Mouse (Mus musculus): ENCODE data around the gene Ssbp2. TPM values are rescaled to one million over a fixed set of nuclear protein-coding genes. Genes with fewer than 3 reads are reported as not detected.

Gene Ssbp2
- total and polyA plus RNA-seq, 3 experiments, result 12.6 to 38.4 TPM; not detected in 1

- Histone ChIP-seq H3K79me2 (ENCODE audit: control insufficient read depth, insufficient read depth, low read length, poor library complexity) (no peaks in the 10 kb centered on the region), H3K27me3 (ENCODE audit: control insufficient read depth in 1 of 2, insufficient read depth in 2 of 2, low read length in 2 of 2) (no peaks in the 10 kb centered on the region), H3K9ac (ENCODE audit: control insufficient read depth, low read depth, low read length, poor library complexity, severe bottlenecking) (no peak overlapping the region), H3K36me3 (ENCODE audit: control insufficient read depth in 1 of 2, insufficient read depth in 2 of 2, low read length in 2 of 2) (peaks cover 0 to 14% of the 10 kb centered on the region in 2 experiments; a peak in 2 of 4 replicates), H3K4me1 (ENCODE audit: control insufficient read depth in 1 of 2, insufficient read depth in 2 of 2, low read length in 2 of 2) (peaks cover 7 to 12% of the 10 kb centered on the region in 2 experiments), H3K9me3 (replicated peaks; ENCODE audit: insufficient read depth, low read length) (no peaks in the 10 kb centered on the region), H3K27ac (ENCODE audit: control insufficient read depth, low read depth, low read length) (no peak overlapping the region), H3K4me3 (ENCODE audit: control insufficient read depth in 1 of 2, insufficient read depth in 1 of 2, low read depth in 2 of 2, low read length in 2 of 2) (no peak overlapping the region)
- no peak for TF ChIP-seq ETS1 (IDR thresholded peaks at IDR 0.05; ENCODE audit: low read depth, low read length)
- no peak for TF ChIP-seq MYB (IDR thresholded peaks at IDR 0.05; ENCODE audit: low read depth, low read length)
- no peak for TF ChIP-seq POLR2A (IDR thresholded peaks at IDR 0.05; ENCODE audit: control insufficient read depth in 1 of 2, insufficient read depth in 1 of 2, low read depth in 1 of 2, low read length in 2 of 2, poor library complexity in 1 of 2)
- TF ChIP-seq EP300 (IDR thresholded peaks at IDR 0.05; ENCODE audit: low read depth in 1 of 2, low read length in 2 of 2), result no peak
- no peak for TF ChIP-seq NELFE (IDR thresholded peaks at IDR 0.05; ENCODE audit: low read depth, low read length)
- no peak for TF ChIP-seq NRF1 (IDR thresholded peaks at IDR 0.05; ENCODE audit: insufficient read depth, low read depth, low read length, poor library complexity, severe bottlenecking)
- TF ChIP-seq MAFK (IDR thresholded peaks at IDR 0.05; ENCODE audit: borderline replicate concordance, low read depth, low read length), result no peak
- no peak for TF ChIP-seq MXI1 (IDR thresholded peaks at IDR 0.05; ENCODE audit: low read depth, low read length)
- no peak for TF ChIP-seq GATA1 (IDR thresholded peaks at IDR 0.05; ENCODE audit: low read depth, low read length)
- no peak for TF ChIP-seq MAX (IDR thresholded peaks at IDR 0.05; ENCODE audit: low read length)
- TF ChIP-seq MYC (IDR thresholded peaks at IDR 0.05; ENCODE audit: low read depth, low read length), result no peak
- no peak for TF ChIP-seq RAD21 (IDR thresholded peaks at IDR 0.05; ENCODE audit: low read depth, low read length)
- no peak for TF ChIP-seq GABPA (IDR thresholded peaks at IDR 0.05; ENCODE audit: low read depth, low read length)
- no peak for TF ChIP-seq ZMIZ1 (IDR thresholded peaks at IDR 0.05; ENCODE audit: low read depth, low read length)
- no peak for TF ChIP-seq HCFC1 (IDR thresholded peaks at IDR 0.05; ENCODE audit: low read depth, low read length)
- no peak for TF ChIP-seq SIN3A (IDR thresholded peaks at IDR 0.05; ENCODE audit: low read length)
- no peak for TF ChIP-seq CHD2 (IDR thresholded peaks at IDR 0.05; ENCODE audit: low read length)
- no peak for TF ChIP-seq ELF1 (IDR thresholded peaks at IDR 0.05; ENCODE audit: low read depth, low read length)
- no peak for TF ChIP-seq TAL1 (IDR thresholded peaks at IDR 0.05; ENCODE audit: low read length)
- no peak for TF ChIP-seq UBTF (IDR thresholded peaks at IDR 0.05; ENCODE audit: borderline replicate concordance, insufficient read depth, low read depth, low read length)
- no peak for DNase-seq (ENCODE audit: low read depth, low spot score)
Observed at GRCm38 (mm10) chr13:91631291-91631799, 171.3 kb downstream of the Ssbp2 start.

- Histone ChIP-seq H3K27ac (ENCODE audit: control insufficient read depth, low read depth, low read length) (no peak overlapping the region), H3K27me3 (ENCODE audit: control insufficient read depth in 1 of 2, insufficient read depth in 2 of 2, low read length in 2 of 2) (no peaks in the 10 kb centered on the region), H3K79me2 (ENCODE audit: control insufficient read depth, insufficient read depth, low read length, poor library complexity) (no peaks in the 10 kb centered on the region), H3K9ac (ENCODE audit: control insufficient read depth, low read depth, low read length, poor library complexity, severe bottlenecking) (no peak overlapping the region), H3K4me1 (ENCODE audit: control insufficient read depth in 1 of 2, insufficient read depth in 2 of 2, low read length in 2 of 2) (peaks cover 10 to 19% of the 10 kb centered on the region in 2 experiments), H3K36me3 (ENCODE audit: control insufficient read depth in 1 of 2, insufficient read depth in 2 of 2, low read length in 2 of 2) (peaks cover 0 to 20% of the 10 kb centered on the region in 2 experiments; a peak in 2 of 4 replicates), H3K9me3 (replicated peaks; ENCODE audit: insufficient read depth, low read length) (no peaks in the 10 kb centered on the region), H3K4me3 (ENCODE audit: control insufficient read depth in 1 of 2, insufficient read depth in 1 of 2, low read depth in 2 of 2, low read length in 2 of 2) (no peak overlapping the region)
- TF ChIP-seq BHLHE40 (IDR thresholded peaks at IDR 0.05; ENCODE audit: borderline replicate concordance, low read depth, low read length), result no peak
- TF ChIP-seq UBTF (IDR thresholded peaks at IDR 0.05; ENCODE audit: borderline replicate concordance, insufficient read depth, low read depth, low read length), result no peak
- no peak for TF ChIP-seq NELFE (IDR thresholded peaks at IDR 0.05; ENCODE audit: low read depth, low read length)
- no peak for TF ChIP-seq CTCF (IDR thresholded peaks at IDR 0.05 in 2 of 3, conservative IDR thresholded peaks at IDR 0.05 in 1 of 3; ENCODE audit: control insufficient read depth in 1 of 3, insufficient read depth in 1 of 3, low read depth in 2 of 3, low read length in 3 of 3, poor library complexity in 1 of 3, severe bottlenecking in 1 of 3)
- no peak for TF ChIP-seq JUND (IDR thresholded peaks at IDR 0.05; ENCODE audit: low read depth, low read length)
- TF ChIP-seq SIN3A (IDR thresholded peaks at IDR 0.05; ENCODE audit: low read length), result no peak
- TF ChIP-seq ZC3H11A (IDR thresholded peaks at IDR 0.05; ENCODE audit: low read depth, low read length), result no peak
- no peak for TF ChIP-seq MAX (IDR thresholded peaks at IDR 0.05; ENCODE audit: low read length)
- no peak for TF ChIP-seq NRF1 (IDR thresholded peaks at IDR 0.05; ENCODE audit: insufficient read depth, low read depth, low read length, poor library complexity, severe bottlenecking)
- TF ChIP-seq MAFK (IDR thresholded peaks at IDR 0.05; ENCODE audit: borderline replicate concordance, low read depth, low read length), result no peak
- no peak for DNase-seq (ENCODE audit: low read depth, low spot score)
Observed at GRCm38 (mm10) chr13:91634123-91634522, 174.0 kb downstream of the Ssbp2 start.

Data from MEL (cell line).